Mouse (Mus musculus): ENCODE measurements at regions not wholly inside any gene's neighbourhood (a gene's known extent, or its start where the extent isn't known, plus 50 kb on each side); places are given as distances from the start of the nearest gene placed in this dataset.

DNA sequence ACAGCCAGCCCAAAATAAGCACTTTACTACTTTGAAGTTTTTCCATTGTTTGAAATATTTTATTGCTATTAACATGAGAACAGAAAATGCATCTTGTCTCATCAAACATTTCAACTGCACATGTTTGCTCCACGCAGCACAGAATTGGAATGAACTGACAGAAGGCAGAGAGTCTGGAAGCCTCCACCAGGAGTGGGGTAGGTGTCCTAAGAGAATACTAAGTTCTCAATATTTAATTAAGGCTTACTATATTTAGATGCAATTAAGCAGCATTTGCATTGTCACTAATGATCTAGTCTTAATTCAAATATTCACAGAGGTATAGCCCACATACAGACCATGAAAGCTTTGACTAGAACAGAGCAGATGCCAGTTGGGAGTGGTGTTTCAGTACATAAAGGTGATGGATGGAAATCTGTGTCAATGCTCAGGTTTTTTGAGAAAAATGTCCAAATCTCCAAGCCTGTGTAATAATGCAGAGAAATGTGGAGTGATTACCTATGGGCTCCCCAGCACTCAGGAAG, 491.2 kb downstream of the Tm4sf1 start:
- intact Hi-C loops (cut with DNase I), result no loop called here

DNA sequence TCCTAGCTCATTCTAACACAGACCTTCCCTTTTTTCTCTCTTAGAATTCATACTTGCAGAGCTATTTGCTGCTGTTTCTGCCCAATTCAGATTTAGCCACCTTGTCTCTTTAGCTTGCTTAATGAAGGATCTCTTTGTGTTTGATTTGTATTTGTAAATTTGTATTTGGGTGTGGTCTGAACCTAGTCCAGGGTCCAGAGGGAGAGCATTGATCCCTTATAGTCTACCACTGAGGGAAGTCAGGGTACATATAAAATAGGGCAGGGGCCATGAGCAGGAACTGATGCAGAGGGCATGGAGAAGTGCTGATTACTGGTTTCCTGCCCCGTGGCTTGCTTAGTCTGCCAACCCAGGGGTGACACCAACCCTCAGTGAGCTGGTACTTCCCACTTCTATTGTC, 508.7 kb downstream of the Tm4sf1 start:
- intact Hi-C loops (cut with DNase I), result no loop called here

DNA sequence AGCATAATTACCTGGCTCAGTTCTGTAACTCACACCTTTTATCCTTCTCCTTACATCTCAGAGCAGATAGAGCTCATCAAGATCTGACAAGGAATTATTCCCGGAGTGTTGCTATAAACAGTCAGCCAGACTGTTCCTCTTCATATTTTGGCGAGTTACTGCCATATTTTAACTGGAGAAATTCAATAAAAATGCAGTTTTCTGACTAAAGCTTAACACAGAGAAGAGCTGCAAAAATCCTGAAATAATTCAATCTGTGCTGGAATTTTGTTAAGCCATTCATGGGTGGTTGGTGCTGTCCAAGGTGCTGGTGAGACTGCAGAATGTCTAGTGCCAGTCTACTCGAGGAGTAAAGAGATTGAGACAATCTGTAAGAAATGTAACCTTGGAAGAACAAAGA, 512.6 kb downstream of the Tm4sf1 start:
- intact Hi-C loops (cut with DNase I), result no loop called here

DNA sequence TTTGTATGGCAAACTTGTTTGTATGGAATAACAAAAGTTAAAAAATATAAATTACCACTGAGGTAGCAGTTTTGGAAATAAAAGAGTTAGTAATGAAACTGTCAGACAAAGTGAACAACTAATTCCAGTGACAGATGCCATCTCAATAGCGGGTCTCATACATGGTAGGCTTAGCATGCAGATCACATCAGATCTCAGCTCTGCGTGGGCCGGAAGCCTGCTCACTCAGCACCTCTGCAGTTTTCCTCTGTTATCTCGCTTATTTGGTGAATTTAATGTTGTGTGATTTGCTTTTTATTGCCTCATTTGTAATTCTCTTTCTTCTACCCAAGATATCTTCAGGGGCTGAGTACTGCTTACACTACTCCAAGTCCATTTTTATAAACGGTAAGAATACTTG, 527.9 kb downstream of the Tm4sf1 start:
- intact Hi-C loops (cut with DNase I), result no loop called here

DNA sequence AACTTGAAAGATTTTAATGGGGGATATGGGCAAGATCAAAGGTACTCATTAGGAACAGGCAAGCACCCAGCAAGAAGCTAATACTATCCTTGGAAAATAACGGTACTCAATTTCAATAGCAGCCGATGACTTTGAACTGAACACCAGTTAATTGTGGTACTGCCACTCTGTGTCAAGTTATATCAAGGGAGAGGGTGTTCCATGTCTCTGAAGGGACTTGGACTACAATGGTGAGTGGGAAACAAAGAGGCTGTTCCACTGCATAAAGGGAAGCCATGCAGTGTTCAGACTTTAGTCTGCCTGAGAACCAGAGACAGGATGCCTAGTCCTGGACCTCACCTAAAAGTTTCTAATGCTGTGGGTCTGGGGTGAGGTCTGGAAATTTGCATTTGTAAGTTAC, 531.6 kb downstream of the Tm4sf1 start:
- intact Hi-C loops (cut with DNase I), result no loop called here

DNA sequence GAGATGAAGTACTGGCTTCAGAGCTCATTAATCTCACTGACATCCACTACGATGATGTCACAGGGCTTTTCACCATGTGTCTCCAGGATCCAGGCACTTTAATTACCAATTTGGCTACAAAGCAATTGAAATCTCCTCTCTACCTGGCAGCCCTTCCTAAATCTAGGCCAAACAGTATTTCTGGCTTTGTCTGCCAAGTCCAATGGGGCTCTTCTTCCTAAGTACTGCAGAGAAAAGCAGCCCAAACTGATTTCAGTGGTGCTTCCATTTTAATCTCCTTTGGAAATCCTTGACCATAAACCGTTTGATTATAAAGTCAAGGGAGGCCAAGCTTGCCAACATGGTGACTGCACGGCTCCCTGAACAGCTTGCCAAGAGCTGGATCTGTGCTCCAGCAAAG, 534.7 kb downstream of the Tm4sf1 start:
- intact Hi-C loops (cut with DNase I), result no loop called here

DNA sequence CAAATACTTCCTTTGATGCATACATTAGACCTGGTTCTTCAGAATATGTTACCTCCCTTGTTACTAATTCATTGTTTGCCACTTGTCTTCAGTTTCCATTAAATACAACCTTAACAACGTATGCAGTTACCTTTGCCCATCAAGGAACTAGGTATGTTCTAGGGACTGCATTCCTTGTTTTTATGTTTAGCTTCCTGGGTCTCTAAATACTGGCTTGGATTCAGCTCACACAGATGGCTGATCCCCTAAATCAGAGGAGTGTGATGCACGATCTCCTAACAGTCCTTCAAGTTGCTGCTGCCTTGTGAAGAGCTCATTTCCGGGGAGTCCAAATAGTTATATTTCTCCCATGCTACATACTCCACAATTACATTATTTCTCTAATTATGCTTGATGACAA, 537.5 kb downstream of the Tm4sf1 start:
- intact Hi-C loops (cut with DNase I), result no loop called here

DNA sequence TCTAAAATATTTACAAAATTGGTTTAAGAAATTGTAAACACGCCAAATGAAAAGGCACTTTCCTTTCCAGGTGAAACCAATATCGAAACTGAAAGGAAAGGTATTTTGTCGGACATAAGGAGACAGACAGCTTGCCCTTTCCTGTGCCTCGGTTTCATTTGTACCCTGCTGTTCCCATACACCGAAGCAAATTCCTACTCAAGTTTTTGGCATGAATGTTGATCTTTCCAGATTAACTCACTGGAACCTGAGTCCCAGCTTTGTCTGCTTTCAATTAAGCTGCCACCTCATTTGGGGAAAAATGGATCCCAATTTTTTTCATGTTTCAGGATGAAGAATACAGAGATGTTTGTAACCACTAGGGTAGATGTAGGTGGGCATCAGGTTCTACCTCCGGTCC, 537.9 kb downstream of the Tm4sf1 start:
- intact Hi-C loops (cut with DNase I), result no loop called here

DNA sequence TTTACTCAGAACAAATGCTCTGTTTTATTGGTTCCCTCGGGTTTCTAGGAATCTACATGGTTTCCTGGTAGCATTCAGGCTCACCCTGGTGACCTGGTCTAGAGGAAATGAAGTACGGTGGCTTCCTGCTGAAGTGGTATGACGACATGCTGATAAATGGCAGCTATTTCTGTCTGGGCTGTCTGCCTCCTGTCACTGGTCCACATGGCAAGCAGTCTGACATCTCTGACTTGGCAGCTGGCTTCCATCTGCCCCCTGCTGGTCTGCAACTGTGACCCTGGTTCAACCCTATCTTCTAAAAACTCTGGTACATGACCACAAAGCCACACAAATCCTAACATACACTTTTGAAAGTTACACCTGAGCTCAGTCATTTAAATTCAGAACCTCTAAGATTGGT, 548.1 kb downstream of the Tm4sf1 start:
- intact Hi-C loops (cut with DNase I), result loop anchor here (5.0 kb wide), 2 partner anchors 671 to 746 kb away; no protein-coding TSS in a partner anchor

DNA sequence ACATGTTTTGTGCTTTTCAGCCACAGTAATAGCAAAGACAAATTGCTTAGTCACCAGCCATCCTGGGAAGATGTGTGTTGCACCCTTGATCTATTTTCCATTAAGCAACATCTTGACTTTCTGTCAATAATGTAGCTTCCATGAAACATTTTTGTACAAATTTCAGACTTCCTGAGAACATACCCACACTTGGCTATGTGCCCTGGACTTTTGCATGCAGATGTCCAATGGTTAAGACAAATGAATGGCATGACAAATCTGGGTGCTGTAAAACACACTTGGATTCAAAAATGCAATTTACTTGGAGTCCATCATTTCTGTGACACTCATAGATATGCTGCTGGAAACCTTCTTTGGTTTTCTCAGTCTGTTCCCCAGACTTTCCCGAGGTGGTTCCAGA, 549.9 kb downstream of the Tm4sf1 start:
- intact Hi-C loops (cut with DNase I), result loop anchor here (5.0 kb wide), 2 partner anchors 670 to 745 kb away; no protein-coding TSS in a partner anchor

DNA sequence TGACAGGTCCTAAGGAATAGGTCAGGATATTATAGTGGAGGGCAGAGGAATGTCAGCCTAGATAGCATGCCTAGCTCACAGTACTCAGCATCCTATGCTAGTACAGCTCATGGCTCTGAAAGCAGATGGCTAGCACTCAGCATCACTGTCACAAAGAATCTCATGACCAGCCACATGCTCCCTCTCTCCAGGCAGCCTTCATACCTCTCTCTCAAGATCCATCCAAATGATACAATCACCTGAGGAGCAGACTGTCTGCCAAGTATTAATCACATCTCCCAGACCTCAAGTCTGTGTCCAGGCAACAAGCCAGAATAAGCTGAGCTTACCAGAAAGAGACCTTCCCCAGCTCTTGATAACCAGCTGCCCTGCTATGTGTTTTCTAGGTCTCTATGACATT, 557.4 kb upstream of the Nbea start:
- intact Hi-C loops (cut with DNase I), result no loop called here

DNA sequence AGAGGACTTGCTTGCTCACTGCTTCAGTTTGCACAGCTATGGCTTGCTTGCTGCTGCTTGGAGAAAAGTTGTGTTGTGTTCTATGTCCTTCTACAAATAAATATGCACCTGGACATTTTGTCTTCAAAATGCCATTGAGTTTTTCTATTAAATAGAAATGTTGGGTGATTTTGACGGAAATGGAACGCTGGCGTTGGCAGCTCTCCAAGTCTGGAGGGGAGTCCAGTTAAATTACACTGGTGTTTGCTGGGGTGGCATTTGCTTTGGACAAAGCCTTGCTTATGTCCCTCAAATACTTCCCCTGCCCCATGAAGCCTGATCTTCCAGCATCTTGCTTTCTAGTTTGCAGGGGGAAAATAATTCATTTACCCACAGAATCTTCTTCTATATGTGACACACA, 556.0 kb upstream of the Nbea start:
- intact Hi-C loops (cut with DNase I), result no loop called here

DNA sequence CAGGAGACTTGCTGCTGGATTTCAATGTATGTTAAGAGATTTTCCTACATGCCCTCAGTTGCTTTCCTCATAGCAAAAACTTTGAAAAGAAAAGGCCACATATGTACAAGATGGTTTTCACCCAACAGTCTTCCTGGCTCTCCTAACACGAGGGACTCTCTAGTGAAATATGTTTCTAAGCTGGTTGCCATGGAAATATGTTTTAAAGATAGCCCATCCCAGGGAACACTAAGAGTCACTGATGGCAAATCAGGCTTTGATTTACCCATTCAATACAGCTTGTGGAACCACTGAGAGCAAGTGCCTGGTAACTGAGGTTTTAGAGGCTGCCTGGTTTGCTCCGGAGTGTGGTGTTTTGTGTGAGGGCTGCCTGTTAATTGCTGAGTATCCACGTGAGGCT, 547.3 kb upstream of the Nbea start:
- intact Hi-C loops (cut with DNase I), result no loop called here

DNA sequence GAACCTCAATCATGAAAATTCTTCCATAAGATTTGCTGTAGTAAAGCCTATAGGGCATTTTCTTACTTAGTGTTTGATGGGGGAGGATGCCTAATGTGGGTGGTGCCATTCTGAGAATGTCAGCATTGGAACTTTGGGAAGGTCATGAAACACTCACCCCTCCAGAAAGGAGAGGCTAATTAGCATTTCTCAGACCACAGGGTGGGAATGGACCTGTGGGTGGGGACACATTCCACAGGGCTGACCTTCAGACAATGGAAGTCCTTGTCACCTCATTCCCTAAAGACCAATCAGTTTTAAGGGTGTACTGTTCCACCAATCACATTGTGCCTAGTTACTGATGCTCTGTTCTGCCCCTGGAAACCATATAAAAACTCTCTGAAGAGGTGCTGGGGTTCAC, 541.5 kb upstream of the Nbea start:
- intact Hi-C loops (cut with DNase I), result no loop called here

DNA sequence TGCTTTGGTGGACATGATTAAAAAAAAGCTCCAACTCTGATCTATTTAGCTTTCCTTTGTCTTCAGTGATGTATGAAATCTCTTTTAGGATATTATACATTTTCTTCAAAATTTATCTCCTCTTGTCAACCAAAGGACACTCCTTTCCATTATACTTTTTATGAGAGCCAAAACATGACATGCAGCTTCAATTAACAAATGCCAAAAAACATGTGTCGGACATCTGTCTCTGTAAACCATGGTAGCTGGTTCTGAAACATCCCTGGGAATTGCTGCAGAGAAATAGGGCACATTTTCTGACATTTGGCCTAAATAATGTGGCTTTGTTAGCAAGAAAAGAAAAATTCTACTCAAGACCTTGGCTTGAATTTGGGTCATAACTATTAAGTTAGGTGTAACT, 524.8 kb upstream of the Nbea start:
- intact Hi-C loops (cut with DNase I), result no loop called here

DNA sequence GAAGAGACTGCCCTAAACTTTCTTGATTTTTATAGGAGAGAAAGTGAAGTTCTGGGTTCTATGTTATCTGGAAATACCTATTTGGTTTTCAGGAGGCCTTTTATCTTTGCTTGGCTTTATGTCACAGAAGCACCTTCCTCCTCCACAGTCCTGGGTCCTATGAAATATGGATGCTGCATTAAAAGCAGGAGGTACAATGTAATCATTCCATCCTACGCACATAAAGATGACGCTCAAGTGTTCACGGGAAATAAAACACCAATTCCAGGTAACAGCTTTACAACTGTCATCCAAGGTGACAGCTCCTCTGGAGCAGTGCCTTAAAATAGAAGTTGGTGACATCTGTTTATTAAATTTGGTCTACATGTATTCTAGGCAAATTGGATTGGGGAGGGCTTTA, 523.8 kb upstream of the Nbea start:
- intact Hi-C loops (cut with DNase I), result no loop called here

DNA sequence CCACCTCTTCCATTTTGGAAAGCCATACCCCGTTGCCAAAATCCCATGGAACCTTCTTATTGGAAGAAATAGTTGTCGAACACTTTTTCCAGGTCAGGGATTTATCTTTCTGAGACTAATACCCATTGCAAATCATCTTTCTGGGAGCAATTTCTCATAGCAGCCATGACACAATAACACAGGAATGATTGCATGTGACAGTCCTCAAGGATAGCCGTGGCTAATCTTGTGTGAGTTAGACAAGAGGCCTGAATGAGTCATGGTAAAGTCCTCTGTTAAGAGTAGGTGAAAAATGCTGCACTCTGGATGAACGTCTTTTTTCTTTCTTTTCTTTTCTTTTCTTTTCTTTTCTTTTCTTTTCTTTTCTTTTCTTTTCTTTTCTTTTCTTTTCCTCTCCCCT, 522.5 kb upstream of the Nbea start:
- intact Hi-C loops (cut with DNase I), result no loop called here

DNA sequence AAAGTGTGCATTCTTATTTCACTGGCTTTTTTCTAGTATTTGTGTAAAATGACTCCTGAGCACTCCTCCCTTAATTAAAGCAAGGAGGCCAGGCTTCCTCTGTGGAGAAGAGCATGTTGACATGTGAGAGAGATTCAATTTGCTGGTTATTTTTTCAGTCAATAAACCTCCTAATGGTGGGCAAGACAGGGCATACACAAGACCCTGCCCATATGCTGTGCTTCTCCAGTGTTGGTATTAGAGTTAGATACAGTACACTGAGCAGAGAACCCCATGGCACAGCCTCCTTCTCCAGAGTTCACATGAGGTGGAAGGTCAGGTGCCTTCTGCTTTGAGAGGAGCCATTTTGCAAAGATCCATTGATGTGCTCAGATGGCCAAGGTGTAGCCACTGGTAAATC, 515.4 kb upstream of the Nbea start:
- intact Hi-C loops (cut with DNase I), result no loop called here

DNA sequence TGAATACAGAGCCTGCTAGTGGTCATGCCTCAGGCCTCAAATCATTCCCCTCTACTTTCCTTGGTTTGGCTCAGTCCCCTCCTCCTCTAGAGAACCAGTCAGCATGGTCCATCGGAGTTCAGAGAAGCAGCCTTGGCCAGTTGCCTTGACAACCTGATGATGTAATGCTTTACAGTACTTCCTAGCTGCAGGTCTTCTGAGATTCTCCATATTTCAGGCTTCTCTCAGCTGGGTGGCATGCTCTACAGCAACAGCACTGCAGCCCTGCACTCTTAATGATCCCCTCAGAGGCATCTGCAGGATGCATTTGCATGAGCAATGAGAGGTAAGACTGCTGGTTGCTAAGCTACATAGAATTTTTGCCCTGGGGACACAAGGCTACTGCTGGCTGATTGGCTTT, 514.7 kb upstream of the Nbea start:
- intact Hi-C loops (cut with DNase I), result no loop called here

DNA sequence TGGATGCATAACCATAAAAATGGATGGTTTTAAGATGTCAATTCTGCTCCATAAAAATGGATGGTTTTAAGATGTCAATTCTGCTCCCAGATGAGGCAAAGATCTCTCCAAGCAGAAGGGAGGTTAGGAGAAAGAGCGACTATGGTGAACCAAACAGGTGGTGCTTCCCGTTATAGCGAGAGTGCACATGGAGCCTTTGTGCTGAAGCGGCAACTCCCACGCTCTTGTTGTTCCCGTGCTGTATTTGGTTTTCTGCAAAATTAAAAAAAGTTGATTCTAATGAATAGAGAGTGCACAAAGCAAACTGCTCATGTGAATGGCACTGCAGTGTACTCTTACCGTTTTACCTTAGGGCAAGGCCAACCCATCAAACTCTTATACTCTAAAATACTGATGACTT, 497.5 kb upstream of the Nbea start:
- intact Hi-C loops (cut with DNase I), result no loop called here

DNA sequence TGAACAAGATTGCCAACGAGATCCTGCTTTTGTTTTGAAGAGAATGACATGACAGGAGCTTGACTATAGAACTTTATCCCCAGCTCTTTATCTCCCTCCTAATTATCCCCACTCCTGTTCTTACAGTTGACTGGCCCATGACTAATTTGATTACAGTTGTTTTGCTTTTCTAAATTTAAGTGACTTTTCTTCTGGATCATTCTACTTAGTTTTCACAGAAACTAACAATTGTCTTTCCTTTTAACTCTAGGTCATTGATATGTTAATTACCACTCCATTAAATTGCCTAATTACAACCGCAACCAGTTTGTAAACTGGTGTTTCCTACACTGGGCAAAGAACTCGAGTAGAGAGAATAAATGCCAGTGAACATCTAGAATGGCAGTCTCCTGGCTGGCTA, 485.3 kb upstream of the Nbea start:
- intact Hi-C loops (cut with DNase I), result no loop called here

DNA sequence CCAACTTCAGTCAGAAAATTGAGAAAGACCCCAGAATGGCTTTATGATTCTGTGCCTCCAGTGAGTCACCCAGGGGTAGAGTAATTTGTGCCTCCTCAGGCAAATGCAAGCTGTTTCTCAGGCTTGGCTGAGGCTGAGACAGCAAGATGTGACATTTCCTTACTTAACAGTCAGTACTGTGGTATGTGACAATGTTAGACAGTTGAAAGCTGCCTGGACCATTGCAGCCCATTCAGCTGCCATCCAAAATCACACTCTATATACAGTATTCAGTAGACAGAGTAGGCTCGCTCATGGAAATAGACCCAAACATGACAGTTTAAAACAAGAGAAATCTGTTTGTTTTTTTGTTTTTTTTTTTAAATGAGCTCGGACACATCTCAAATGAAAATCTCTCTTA, 477.1 kb upstream of the Nbea start:
- intact Hi-C loops (cut with DNase I), result no loop called here

DNA sequence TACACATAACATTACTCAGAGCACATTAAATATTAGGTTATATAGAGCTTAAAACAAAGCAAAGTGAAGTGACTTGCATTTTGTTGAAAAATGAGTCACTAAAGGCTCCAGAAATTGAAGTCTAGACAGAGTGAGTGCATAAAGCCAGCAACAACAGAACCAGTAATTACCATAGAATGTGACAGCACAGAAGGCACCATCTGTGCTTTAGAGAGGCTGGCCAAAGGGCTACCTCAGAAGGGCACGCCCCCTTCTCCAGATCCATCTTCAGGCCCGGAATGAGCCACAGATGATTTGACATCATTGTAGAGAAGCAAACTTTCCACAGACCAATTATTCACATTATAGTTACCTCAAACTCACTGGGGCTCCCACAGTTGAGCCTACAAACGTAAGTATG, 463.8 kb upstream of the Nbea start:
- intact Hi-C loops (cut with DNase I), result no loop called here
